Mouse (Mus musculus) spleen, adult 18-20 months (tissue): Measurements from ENCODE around the gene Eif3m.

ENCODE experiments used
- DNase-seq, 2 experiments: peaks; one replicate each; pipeline ENCODE4 v3.0.0; 2022; ENCODE audit warnings: mixed read lengths in 2 of 2

Gene Eif3m

GRCm38 (mm10) chr2:105016192-105016966 lies 501 bp downstream of the Eif3m start:
- no peak for DNase-seq

GRCm38 (mm10) chr2:105007236-105007635 lies 9.6 kb downstream of the Eif3m start:
- no peak for DNase-seq

- DNase-seq: no peak
These were observed 20.7 kb downstream of the Eif3m start for GRCm38 (mm10) chr2:104996201-104996600.

- no peak for DNase-seq
These were observed 22.4 kb downstream of the Eif3m start for GRCm38 (mm10) chr2:104994436-104994835.

- DNase-seq: no peak
These were observed 27.9 kb downstream of the Eif3m start for GRCm38 (mm10) chr2:104988974-104989373.

GRCm38 (mm10) chr2:104985796-104986195 lies 31.1 kb downstream of the Eif3m start:
- no peak for DNase-seq

- no peak for DNase-seq
These were observed 35.2 kb downstream of the Eif3m start for GRCm38 (mm10) chr2:104981712-104982111.

GRCm38 (mm10) chr2:104964492-104964891 lies 52.4 kb downstream of the Eif3m start:
- no peak for DNase-seq
